11 mouse cellular contexts compared by ENCODE assay signal in the genomic region with DNA sequence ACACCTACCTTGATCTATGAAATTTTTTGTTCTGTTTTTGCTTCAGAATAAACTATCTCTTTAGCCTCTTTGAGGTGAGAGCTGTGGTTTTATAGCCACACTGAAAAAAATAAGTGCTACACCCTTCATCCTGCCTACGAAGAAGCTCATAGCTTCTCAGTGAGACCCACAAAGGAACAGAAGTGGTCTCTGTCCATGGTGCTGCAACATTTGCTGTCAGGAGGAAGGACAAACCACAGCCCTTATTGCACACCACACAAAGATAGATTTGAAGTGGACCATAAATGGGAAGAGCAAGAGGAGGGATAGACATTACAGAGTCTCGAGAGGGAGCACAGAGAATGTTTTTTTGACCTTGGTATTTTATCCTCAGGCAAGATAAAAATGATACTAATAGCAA. TPM values are rescaled to one million over a fixed set of nuclear protein-coding genes. Genes with fewer than 3 reads are reported as not detected.
A peak's percentile ranks its signal among the peaks of the same experiment; 100 is the strongest.
DNase-seq lines count a peak whose midpoint lies in the region; ATAC-seq lines count a peak whose summit lies in the region.
"Had no signal": no experiment of that assay in that cellular context is flagged by ENCODE, and none has a peak within 500 bp of the region (broad histone marks: within the 10 kb centered on the region; RNA-seq: fewer than 3 reads in every experiment).

No protein-coding gene starts in this region.

- ATAC-seq in liver, embryonic 11.5 days (replicated peaks; ENCODE audit: low FRiP score): no peak
- ATAC-seq: activated CD4-positive, CD25-positive, alpha-beta regulatory T cell, adult 4 months; liver, embryonic 12.5 days had no signal

- no peak overlapping the region for H3K27ac ChIP-seq in liver, embryonic 11.5 days (ENCODE audit: low read depth, low read length)
- H3K27ac ChIP-seq: liver, embryonic 12.5 days had no signal

- H3K4me3 ChIP-seq in liver, embryonic 11.5 days (ENCODE audit: low read depth, low read length): no peak overlapping the region
- H3K4me3 ChIP-seq: liver, embryonic 12.5 days had no signal

- no peaks in the 10 kb centered on the region for H3K27me3 ChIP-seq in liver, embryonic 11.5 days (replicated peaks; ENCODE audit: control insufficient read depth, insufficient read depth, low read length)
- no peaks in the 10 kb centered on the region for H3K27me3 ChIP-seq in splenic B cell, adult 2 months (ENCODE audit: control insufficient read depth, insufficient read depth, low read length, poor library complexity, severe bottlenecking)
- H3K27me3 ChIP-seq: liver, embryonic 12.5 days had no signal

- no peak overlapping the region for H3K9ac ChIP-seq in liver, embryonic 11.5 days (ENCODE audit: low read depth, low read length)
- H3K9ac ChIP-seq: liver, embryonic 12.5 days had no signal

- no peaks in the 10 kb centered on the region for H3K36me3 ChIP-seq in liver, embryonic 11.5 days (ENCODE audit: control insufficient read depth, insufficient read depth, low read length)
- no peaks in the 10 kb centered on the region for H3K36me3 ChIP-seq in splenic B cell, adult 2 months (ENCODE audit: control insufficient read depth, insufficient read depth, low read length, poor library complexity, severe bottlenecking)
- H3K36me3 ChIP-seq: liver, embryonic 12.5 days had no signal

- no peaks in the 10 kb centered on the region for H3K4me1 ChIP-seq in liver, embryonic 11.5 days (replicated peaks; ENCODE audit: control insufficient read depth, insufficient read depth, low read length)
- H3K4me1 ChIP-seq: liver, embryonic 12.5 days had no signal

- DNase-seq in liver (peak; percentile 22), NIH3T3 (ENCODE audit: low read depth) (peak; percentile 86)
- no peak for DNase-seq in liver, embryonic 11.5 days (ENCODE audit: low spot score)
- DNase-seq in c-Kit-positive CD71-negative TER-119-negative erythroid progenitor cells, embryonic 14.5 days (ENCODE audit: low read depth): peak; percentile 34
- peak; percentile 12 for DNase-seq in splenic B cell, adult 2 months (ENCODE audit: low read depth, low spot score)
- no peak for DNase-seq in cerebellum, adult 11 months
- DNase-seq in urinary bladder, postnatal 4 days (ENCODE audit: low spot score in 2 of 2): no peak
- DNase-seq: midbrain, embryonic 14.5 days; right cerebral cortex, postnatal 25 days had no signal

- no peaks in the 10 kb centered on the region for H3K9me3 ChIP-seq in liver, embryonic 11.5 days (ENCODE audit: control insufficient read depth, low read length)
- H3K9me3 ChIP-seq: liver, embryonic 12.5 days had no signal

- WGBS in liver, embryonic 11.5 days: 32% methylated on average over 2 of the region's 2 CpGs

- no peak overlapping the region for H3K4me2 ChIP-seq in liver, embryonic 11.5 days
- H3K4me2 ChIP-seq: liver, embryonic 12.5 days had no signal

RNA-seq across cellular contexts. Expression of gene Pcbp3, which starts 16.4 kb away (rescaled TPM):
- 9.6 and 10.7 TPM in 2 replicates for polyA plus RNA-seq in liver, embryonic 11.5 days (2014; fragmentation: Nextera tagmentation; extraction: Ambion mirVana)

RNA-seq across cellular contexts. Expression of gene Slc19a1, which starts 54.0 kb away (rescaled TPM):
- 57.1 and 63.5 TPM in 2 replicates for polyA plus RNA-seq in liver, embryonic 11.5 days (2014; fragmentation: Nextera tagmentation; extraction: Ambion mirVana)

Comparison
In these comparisons a context has a peak if more than half of its experiments do, and no peak if none do; other contexts are left out.
1. DNase-seq: peak in liver (single experiment), NIH3T3 (single experiment), c-Kit-positive CD71-negative TER-119-negative erythroid progenitor cells, embryonic 14.5 days (single experiment) and splenic B cell, adult 2 months (single experiment); none in liver, embryonic 11.5 days (single experiment), cerebellum, adult 11 months (single experiment) and urinary bladder, postnatal 4 days (0 of 2).